Mouse (Mus musculus): ENCODE data around the gene Ankrd13a. TPM values are rescaled to one million over a fixed set of nuclear protein-coding genes. Genes with fewer than 3 reads are reported as not detected.

Gene Ankrd13a
- polyA plus RNA-seq, 1 experiment, result 71.8 TPM

GRCm38 (mm10) chr5:114785196-114785595 is 10.7 kb downstream of the Ankrd13a start:
- no peak overlapping the region for H3K4me3 ChIP-seq (ENCODE audit: low read depth, low read length)
- H3K27me3 ChIP-seq (ENCODE audit: control insufficient read depth, insufficient read depth, low read length, poor library complexity, severe bottlenecking), result no peaks in the 10 kb centered on the region
- H3K36me3 ChIP-seq (ENCODE audit: control insufficient read depth, insufficient read depth, low read length, poor library complexity, severe bottlenecking), result no peaks in the 10 kb centered on the region
- peaks cover 5% of the 10 kb centered on the region for H3K4me1 ChIP-seq (ENCODE audit: control insufficient read depth, insufficient read depth, low read length)
- no peak overlapping the region for H3K27ac ChIP-seq (ENCODE audit: insufficient read depth, low read length)
- no peaks in the 10 kb centered on the region for H3K9me3 ChIP-seq (replicated peaks; ENCODE audit: control insufficient read depth, insufficient read depth, low read length, poor library complexity, severe bottlenecking)
- H3K9ac ChIP-seq (ENCODE audit: low read depth, poor library complexity, severe bottlenecking), result no peak overlapping the region
- TF ChIP-seq POLR2A (IDR thresholded peaks at IDR 0.05; ENCODE audit: insufficient read depth, low read length), result no peak
- no peak for TF ChIP-seq CTCF (IDR thresholded peaks at IDR 0.05; ENCODE audit: low read depth, low read length)
- TF ChIP-seq EP300 (IDR thresholded peaks at IDR 0.05; ENCODE audit: insufficient read depth, low read depth, low read length), result no peak

- Histone ChIP-seq H3K36me3 (ENCODE audit: control insufficient read depth, insufficient read depth, low read length, poor library complexity, severe bottlenecking) (peaks cover 3% of the 10 kb centered on the region), H3K27ac (ENCODE audit: insufficient read depth, low read length) (no peak overlapping the region), H3K9me3 (replicated peaks; ENCODE audit: control insufficient read depth, insufficient read depth, low read length, poor library complexity, severe bottlenecking) (no peaks in the 10 kb centered on the region), H3K4me3 (ENCODE audit: low read depth, low read length) (no peak overlapping the region), H3K4me1 (ENCODE audit: control insufficient read depth, insufficient read depth, low read length) (peaks cover 9% of the 10 kb centered on the region), H3K9ac (ENCODE audit: low read depth, poor library complexity, severe bottlenecking) (no peak overlapping the region), H3K27me3 (ENCODE audit: control insufficient read depth, insufficient read depth, low read length, poor library complexity, severe bottlenecking) (no peaks in the 10 kb centered on the region)
- TF ChIP-seq CTCF (IDR thresholded peaks at IDR 0.05; ENCODE audit: low read depth, low read length), result no peak
- no peak for TF ChIP-seq POLR2A (IDR thresholded peaks at IDR 0.05; ENCODE audit: insufficient read depth, low read length)
- peak; percentile 56; the same call in 1 of the 2 replicates for TF ChIP-seq EP300 (IDR thresholded peaks at IDR 0.05; ENCODE audit: insufficient read depth, low read depth, low read length)
Measured at GRCm38 (mm10) chr5:114793317-114793716, 18.8 kb downstream of the Ankrd13a start.

GRCm38 (mm10) chr5:114794609-114795008 is 20.1 kb downstream of the Ankrd13a start:
- no peak for TF ChIP-seq POLR2A (IDR thresholded peaks at IDR 0.05; ENCODE audit: insufficient read depth, low read length)
- peak; percentile 56; the same call in 1 of the 2 replicates for TF ChIP-seq EP300 (IDR thresholded peaks at IDR 0.05; ENCODE audit: insufficient read depth, low read depth, low read length)
- peaks cover 3% of the 10 kb centered on the region for H3K36me3 ChIP-seq (ENCODE audit: control insufficient read depth, insufficient read depth, low read length, poor library complexity, severe bottlenecking)
- H3K9me3 ChIP-seq (replicated peaks; ENCODE audit: control insufficient read depth, insufficient read depth, low read length, poor library complexity, severe bottlenecking), result no peaks in the 10 kb centered on the region
- H3K27me3 ChIP-seq (ENCODE audit: control insufficient read depth, insufficient read depth, low read length, poor library complexity, severe bottlenecking), result no peaks in the 10 kb centered on the region
- H3K27ac ChIP-seq (ENCODE audit: insufficient read depth, low read length), result peak overlapping the region; percentile 64
- peaks cover 9% of the 10 kb centered on the region for H3K4me1 ChIP-seq (ENCODE audit: control insufficient read depth, insufficient read depth, low read length)
- H3K4me3 ChIP-seq (ENCODE audit: low read depth, low read length), result no peak overlapping the region
- no peak overlapping the region for H3K9ac ChIP-seq (ENCODE audit: low read depth, poor library complexity, severe bottlenecking)

GRCm38 (mm10) chr5:114795231-114795630 is 20.8 kb downstream of the Ankrd13a start:
- TF ChIP-seq EP300 (IDR thresholded peaks at IDR 0.05; ENCODE audit: insufficient read depth, low read depth, low read length) (no peak), POLR2A (IDR thresholded peaks at IDR 0.05; ENCODE audit: insufficient read depth, low read length) (no peak), CTCF (IDR thresholded peaks at IDR 0.05; ENCODE audit: low read depth, low read length) (no peak)
- peaks cover 9% of the 10 kb centered on the region for H3K4me1 ChIP-seq (ENCODE audit: control insufficient read depth, insufficient read depth, low read length)
- H3K9me3 ChIP-seq (replicated peaks; ENCODE audit: control insufficient read depth, insufficient read depth, low read length, poor library complexity, severe bottlenecking), result no peaks in the 10 kb centered on the region
- H3K27me3 ChIP-seq (ENCODE audit: control insufficient read depth, insufficient read depth, low read length, poor library complexity, severe bottlenecking), result no peaks in the 10 kb centered on the region
- H3K4me3 ChIP-seq (ENCODE audit: low read depth, low read length), result no peak overlapping the region
- H3K9ac ChIP-seq (ENCODE audit: low read depth, poor library complexity, severe bottlenecking), result no peak overlapping the region
- H3K36me3 ChIP-seq (ENCODE audit: control insufficient read depth, insufficient read depth, low read length, poor library complexity, severe bottlenecking), result peaks cover 3% of the 10 kb centered on the region
- peak overlapping the region; percentile 64 for H3K27ac ChIP-seq (ENCODE audit: insufficient read depth, low read length)

GRCm38 (mm10) chr5:114795653-114796052 is 21.2 kb downstream of the Ankrd13a start:
- peaks cover 9% of the 10 kb centered on the region for H3K4me1 ChIP-seq (ENCODE audit: control insufficient read depth, insufficient read depth, low read length)
- H3K9me3 ChIP-seq (replicated peaks; ENCODE audit: control insufficient read depth, insufficient read depth, low read length, poor library complexity, severe bottlenecking), result no peaks in the 10 kb centered on the region
- H3K9ac ChIP-seq (ENCODE audit: low read depth, poor library complexity, severe bottlenecking), result no peak overlapping the region
- no peak overlapping the region for H3K4me3 ChIP-seq (ENCODE audit: low read depth, low read length)
- no peaks in the 10 kb centered on the region for H3K27me3 ChIP-seq (ENCODE audit: control insufficient read depth, insufficient read depth, low read length, poor library complexity, severe bottlenecking)
- H3K27ac ChIP-seq (ENCODE audit: insufficient read depth, low read length), result no peak overlapping the region
- no peak for TF ChIP-seq POLR2A (IDR thresholded peaks at IDR 0.05; ENCODE audit: insufficient read depth, low read length)
- H3K36me3 ChIP-seq (ENCODE audit: control insufficient read depth, insufficient read depth, low read length, poor library complexity, severe bottlenecking), result peaks cover 3% of the 10 kb centered on the region

GRCm38 (mm10) chr5:114796299-114797012 is 22.0 kb downstream of the Ankrd13a start:
- peaks cover 3% of the 10 kb centered on the region for H3K36me3 ChIP-seq (ENCODE audit: control insufficient read depth, insufficient read depth, low read length, poor library complexity, severe bottlenecking)

More at GRCm38 (mm10) chr5:114796299-114797012, 22.0 kb downstream of the Ankrd13a start:
- TF ChIP-seq CTCF (IDR thresholded peaks at IDR 0.05; ENCODE audit: low read depth, low read length) (no peak), POLR2A (IDR thresholded peaks at IDR 0.05; ENCODE audit: insufficient read depth, low read length) (no peak), EP300 (IDR thresholded peaks at IDR 0.05; ENCODE audit: insufficient read depth, low read depth, low read length) (no peak)
- Histone ChIP-seq H3K4me1 (ENCODE audit: control insufficient read depth, insufficient read depth, low read length) (peaks cover 9% of the 10 kb centered on the region), H3K27me3 (ENCODE audit: control insufficient read depth, insufficient read depth, low read length, poor library complexity, severe bottlenecking) (no peaks in the 10 kb centered on the region), H3K9me3 (replicated peaks; ENCODE audit: control insufficient read depth, insufficient read depth, low read length, poor library complexity, severe bottlenecking) (no peaks in the 10 kb centered on the region), H3K27ac (ENCODE audit: insufficient read depth, low read length) (no peak overlapping the region), H3K4me3 (ENCODE audit: low read depth, low read length) (peak overlapping the region; percentile 58), H3K9ac (ENCODE audit: low read depth, poor library complexity, severe bottlenecking) (no peak overlapping the region)

Measured in ES-Bruce4 (cell line).